Mouse (Mus musculus) limb, embryonic 15.5 days (tissue): ENCODE data around the gene Hist1h3h. TPM values are rescaled to one million over a fixed set of nuclear protein-coding genes. Genes with fewer than 3 reads are reported as not detected.
"Not testable (repeated sequence)": the region's sequence is repeated elsewhere in the genome, so short reads cannot be mapped to it uniquely, and the experiment has no call there.

Source experiments
- ATAC-seq: fragments of 200-750 bp; cut with Nextera tagmentation; 2 replicates; pipeline ENCODE4 v1.8.0; 2017; ENCODE audit warnings: low read depth, moderate TSS enrichment; ENCODE audit not compliant: insufficient number of reproducible peaks, low FRiP score, low TSS enrichment
- H3K27ac ChIP-seq: fragments of 300-500 bp; sonication (generic); 2 replicates; pipeline ENCODE4 v1.5.1; 2015; ENCODE audit warnings: moderate library complexity, mild to moderate bottlenecking, inconsistent platforms
- H3K27me3 ChIP-seq: fragments of 300-500 bp; sonication (generic); 2 replicates; pipeline ENCODE4 v1.6.1; 2015; ENCODE audit warnings: inconsistent platforms
- H3K36me3 ChIP-seq: fragments of 300-500 bp; sonication (generic); 2 replicates; pipeline ENCODE4 v1.6.1; 2015; ENCODE audit warnings: inconsistent platforms
- H3K4me1 ChIP-seq: fragments of 300-500 bp; sonication (generic); 2 replicates; pipeline ENCODE4 v1.6.1; 2015; ENCODE audit warnings: inconsistent platforms
- H3K4me2 ChIP-seq: fragments of 300-500 bp; sonication (generic); 2 replicates; pipeline ENCODE4 v1.6.1; 2015; ENCODE audit warnings: mild to moderate bottlenecking, inconsistent platforms
- H3K4me3 ChIP-seq: fragments of 300-500 bp; sonication (generic); 2 replicates; pipeline ENCODE4 v1.5.1; 2015; ENCODE audit warnings: mild to moderate bottlenecking, inconsistent platforms
- H3K9ac ChIP-seq: fragments of 300-500 bp; sonication (generic); 2 replicates; pipeline ENCODE4 v1.6.1; 2015; ENCODE audit warnings: inconsistent platforms
- H3K9me3 ChIP-seq: fragments of 300-500 bp; sonication (generic); 2 replicates; pipeline ENCODE4 v1.6.1; 2016; ENCODE audit warnings: inconsistent platforms
- WGBS: fragments of 180-500 bp; shearing (Covaris S2); methylation state at CpG from one replicate; pipeline ENCODE4 v1.1.7; 2015; 5-methylcytosine and 5-hydroxymethylcytosine counted together
- polyA plus RNA-seq: library from polyadenylated mRNA; unstranded; fragments of >200 nt; fragmentation: Nextera tagmentation; extraction: Ambion mirVana; gene quantifications from 2 replicates; pipeline ENCODE4 v1.2.1, GENCODE M21; 2015

Gene Hist1h3h
- polyA plus RNA-seq, 1 experiment from 2014 or later, result 7.6 TPM

DNA sequence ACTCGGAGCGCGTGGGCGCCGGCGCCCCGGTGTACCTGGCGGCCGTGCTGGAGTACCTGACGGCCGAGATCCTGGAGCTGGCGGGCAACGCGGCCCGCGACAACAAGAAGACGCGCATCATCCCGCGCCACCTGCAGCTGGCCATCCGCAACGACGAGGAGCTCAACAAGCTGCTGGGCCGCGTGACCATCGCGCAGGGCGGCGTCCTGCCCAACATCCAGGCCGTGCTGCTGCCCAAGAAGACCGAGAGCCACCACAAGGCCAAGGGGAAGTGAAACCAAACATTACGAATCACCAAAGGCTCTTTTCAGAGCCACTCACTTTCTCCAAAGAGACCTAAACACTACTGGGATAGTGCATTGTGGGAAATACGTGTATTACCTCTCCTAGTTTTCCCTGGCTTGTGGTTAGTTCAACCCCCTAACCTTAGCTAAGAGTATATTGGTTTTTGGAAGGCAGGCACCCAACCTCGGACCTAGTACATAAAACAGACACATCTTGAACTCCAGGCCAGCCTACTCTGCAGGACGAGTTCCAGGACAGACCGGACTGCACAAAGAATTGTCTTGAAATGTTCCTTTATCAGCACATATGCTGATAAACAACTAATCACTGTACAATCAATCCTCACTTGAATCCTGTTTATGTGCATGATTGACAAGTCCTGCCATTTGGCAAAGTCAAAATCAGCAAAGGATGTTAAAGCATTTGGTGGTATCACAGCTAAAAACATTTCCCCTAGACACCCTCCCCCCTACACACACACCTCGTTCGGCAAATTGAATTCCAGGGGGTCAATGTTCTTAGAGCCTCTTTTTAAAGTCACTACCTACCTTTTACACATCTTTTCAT, 693 bp upstream of the Hist1h3h start:
- Histone ChIP-seq H3K27ac (peak overlapping the region; percentile 91), H3K4me1 (peaks cover 27% of the 10 kb centered on the region), H3K4me3 (peak overlapping the region; percentile 44), H3K4me2 (peak overlapping the region; percentile 69), H3K9ac (peak overlapping the region; percentile 47; the same call in 1 of the 2 replicates)
- not testable (repeated sequence) for H3K27me3 ChIP-seq, H3K36me3 ChIP-seq, H3K9me3 ChIP-seq, ATAC-seq
- 0% methylated on average over 15 of the region's 38 CpGs for WGBS

DNA sequence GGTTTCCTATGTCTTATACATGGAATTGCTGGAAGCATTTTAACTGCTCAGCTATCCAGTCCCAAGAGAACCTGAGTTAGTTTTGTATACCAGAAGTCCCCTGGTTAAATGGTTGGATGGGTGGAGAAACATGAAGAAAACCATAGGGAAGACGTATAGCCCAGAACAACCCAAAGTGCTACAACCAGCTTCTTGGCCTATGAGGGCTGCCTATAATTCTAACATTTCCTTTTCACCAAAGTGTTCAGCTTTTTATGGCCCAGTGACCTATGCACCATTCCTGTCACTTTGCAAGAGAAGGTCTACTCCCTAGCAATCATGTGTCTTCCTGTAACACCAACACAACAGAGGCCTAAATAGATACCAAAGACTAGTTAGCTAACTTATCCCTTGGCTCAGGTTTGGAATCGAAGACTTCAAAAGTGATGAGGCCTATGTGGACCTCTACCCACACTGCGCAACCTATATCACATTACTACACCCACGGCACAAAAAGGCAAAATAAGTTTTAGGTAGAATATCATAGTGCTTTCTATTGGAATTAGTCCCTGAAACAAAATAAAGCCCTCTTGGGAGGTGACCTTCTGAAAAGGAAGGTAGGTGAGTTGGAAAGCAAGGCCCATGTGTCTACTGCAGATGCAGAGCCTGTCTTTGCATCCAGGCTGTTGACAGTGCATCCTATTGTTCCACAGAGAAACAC, 1.1 kb downstream of the Hist1h3h start:
- H3K4me3 ChIP-seq, result peak overlapping the region; percentile 44
- H3K27ac ChIP-seq, result peak overlapping the region; percentile 80
- 56% methylated on average over 4 of the region's 4 CpGs for WGBS
- H3K36me3 ChIP-seq, result no peaks in the 10 kb centered on the region
- no peak for ATAC-seq
- peak overlapping the region; percentile 52 for H3K4me2 ChIP-seq
- H3K9ac ChIP-seq, result 0 out of 2 replicates have a peak overlapping the region, but pooled peaks have one; percentile 29
- no peaks in the 10 kb centered on the region for H3K9me3 ChIP-seq
- H3K4me1 ChIP-seq, result peaks cover 27% of the 10 kb centered on the region
- H3K27me3 ChIP-seq, result no peaks in the 10 kb centered on the region

DNA sequence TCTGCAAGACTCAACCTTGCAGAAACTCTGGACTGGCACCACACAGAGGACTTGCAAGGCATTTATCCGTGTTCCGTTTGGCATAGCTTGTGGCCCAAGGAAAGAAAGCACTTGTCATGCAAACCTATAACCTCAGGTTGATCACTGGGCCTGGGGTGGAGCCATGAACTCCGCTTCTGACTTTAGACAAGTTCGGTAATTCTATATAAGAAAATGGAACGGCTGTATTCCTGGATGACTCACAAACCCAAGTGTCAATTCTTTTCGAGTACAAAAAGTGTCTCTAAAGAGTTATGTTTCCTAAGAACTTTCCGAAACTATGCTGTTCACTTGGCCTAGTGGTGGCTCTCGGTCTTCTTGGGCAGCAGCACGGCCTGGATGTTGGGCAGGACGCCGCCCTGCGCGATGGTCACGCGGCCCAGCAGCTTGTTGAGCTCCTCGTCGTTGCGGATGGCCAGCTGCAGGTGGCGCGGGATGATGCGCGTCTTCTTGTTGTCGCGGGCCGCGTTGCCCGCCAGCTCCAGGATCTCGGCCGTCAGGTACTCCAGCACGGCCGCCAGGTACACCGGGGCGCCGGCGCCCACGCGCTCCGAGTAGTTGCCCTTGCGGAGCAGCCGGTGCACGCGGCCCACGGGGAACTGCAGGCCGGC, 3.8 kb downstream of the Hist1h3h start:
- H3K9ac ChIP-seq, result peak overlapping the region; percentile 10; the same call in 1 of the 2 replicates
- not testable (repeated sequence) for ATAC-seq, H3K27me3 ChIP-seq, H3K36me3 ChIP-seq, H3K9me3 ChIP-seq
- peak overlapping the region; percentile 87 for H3K27ac ChIP-seq
- peak overlapping the region; percentile 52 for H3K4me2 ChIP-seq
- WGBS, result 2% methylated on average over 21 of the region's 44 CpGs
- H3K4me3 ChIP-seq, result peak overlapping the region; percentile 44
- peaks cover 18% of the 10 kb centered on the region for H3K4me1 ChIP-seq

DNA sequence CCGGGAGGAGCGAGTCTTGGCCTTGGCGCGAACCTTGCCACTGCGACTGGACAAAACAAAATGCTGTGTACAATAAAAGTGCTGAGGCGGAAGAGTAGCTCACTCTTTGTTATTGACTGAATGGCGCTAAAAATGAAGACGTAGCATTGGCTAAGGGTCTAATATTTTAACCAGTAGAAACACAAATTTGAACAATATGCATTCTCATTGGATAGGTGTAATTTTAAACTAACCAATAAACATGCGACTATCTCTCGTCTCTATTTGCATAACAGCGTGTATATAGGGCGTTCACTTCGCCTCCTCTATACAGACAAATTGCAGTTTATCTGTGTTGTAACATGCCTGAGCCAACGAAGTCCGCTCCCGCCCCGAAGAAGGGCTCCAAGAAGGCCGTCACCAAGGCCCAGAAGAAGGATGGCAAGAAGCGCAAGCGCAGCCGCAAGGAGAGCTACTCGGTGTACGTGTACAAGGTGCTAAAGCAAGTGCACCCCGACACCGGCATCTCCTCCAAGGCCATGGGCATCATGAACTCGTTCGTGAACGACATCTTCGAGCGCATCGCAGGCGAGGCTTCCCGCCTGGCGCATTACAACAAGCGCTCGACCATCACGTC, 4.4 kb downstream of the Hist1h3h start, which contains the start of gene Hist1h2bm:
Gene Hist1h2bm (plus strand): TSS at position 288 of the 616 bp plus-strand sequence.
- peak within 1 kb of the TSS; percentile 58 for H3K4me2 ChIP-seq
- peak; percentile 96 for ATAC-seq
- H3K4me3 ChIP-seq, result peak within 1 kb of the TSS; percentile 44
- peak within 1 kb of the TSS; percentile 23; the same call in 1 of the 2 replicates for H3K9ac ChIP-seq
- peaks cover 17% of the 10 kb centered on the region for H3K4me1 ChIP-seq
- not testable (repeated sequence) for H3K9me3 ChIP-seq, H3K36me3 ChIP-seq, H3K27me3 ChIP-seq
- under 1% methylated on average over 37 of the region's 37 CpGs for WGBS
- H3K27ac ChIP-seq, result peak within 1 kb of the TSS; percentile 87

DNA sequence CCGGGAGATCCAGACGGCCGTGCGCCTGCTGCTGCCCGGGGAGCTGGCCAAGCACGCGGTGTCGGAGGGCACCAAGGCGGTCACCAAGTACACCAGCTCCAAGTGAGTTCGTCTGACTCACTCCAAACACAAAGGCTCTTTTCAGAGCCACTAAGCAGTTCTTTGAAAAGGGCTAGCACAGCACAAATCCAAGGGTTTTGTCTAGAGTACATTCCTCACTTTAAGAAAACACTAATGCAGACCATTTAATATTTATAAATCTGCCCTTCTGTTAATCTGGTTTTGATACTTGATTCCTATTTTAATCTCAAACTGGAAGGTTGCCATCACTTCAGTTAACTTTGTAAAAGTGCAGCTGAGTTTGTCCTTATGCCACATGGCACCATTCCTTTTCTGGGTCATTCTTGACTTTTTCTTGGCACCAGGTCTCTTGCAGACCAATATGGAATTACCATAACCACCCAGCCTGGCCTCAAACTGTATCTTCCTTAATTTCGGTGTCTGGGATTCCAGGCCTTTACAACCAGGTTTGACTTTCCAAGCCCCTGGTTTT, 5.0 kb downstream of the Hist1h3h start:
- 3% methylated on average over 11 of the region's 11 CpGs for WGBS

DNA sequence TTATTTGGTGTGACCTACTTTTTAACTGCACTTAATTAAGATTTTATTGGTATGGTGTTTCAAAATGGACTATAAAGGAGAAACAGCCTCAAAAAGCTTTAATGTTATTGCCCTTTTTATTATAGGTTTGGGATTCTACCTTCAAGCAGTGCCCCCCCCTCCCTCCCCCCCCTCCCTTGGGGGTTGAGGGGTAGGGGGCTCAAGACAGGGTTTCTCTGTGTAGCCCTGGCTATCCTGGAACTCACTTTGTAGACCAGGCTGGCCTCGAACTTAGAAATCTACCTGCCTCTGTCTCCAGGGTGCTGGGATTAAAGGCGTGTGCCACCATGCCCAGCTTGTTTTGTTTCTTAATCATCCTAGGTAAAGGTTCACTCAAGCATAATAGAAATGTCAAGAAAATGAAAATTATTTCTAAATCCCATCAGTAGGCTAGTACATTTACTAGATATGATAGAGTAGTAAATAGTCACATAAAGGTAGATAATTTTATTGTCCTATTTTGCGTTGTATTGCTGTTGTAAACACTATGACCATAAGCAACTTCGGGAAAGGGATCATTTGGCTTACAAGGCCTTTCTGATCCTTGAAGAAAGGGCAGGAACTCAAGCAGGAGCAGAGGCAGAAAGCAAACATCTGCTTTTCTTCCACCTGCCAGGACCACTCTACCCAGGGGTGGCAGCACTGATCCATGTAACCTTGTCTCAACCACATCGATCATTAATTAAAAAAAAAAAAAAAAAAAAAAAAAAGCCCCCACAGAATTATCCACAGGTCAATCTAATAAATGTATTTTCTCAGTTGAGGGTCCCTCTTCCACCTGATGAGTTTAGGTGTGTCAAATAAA, 5.8 kb downstream of the Hist1h3h start:
- H3K27ac ChIP-seq, result no peak overlapping the region
- 27% methylated on average over 5 of the region's 5 CpGs for WGBS
- H3K9me3 ChIP-seq, result no peaks in the 10 kb centered on the region
- H3K9ac ChIP-seq, result no peak overlapping the region
- H3K4me2 ChIP-seq, result no peak overlapping the region
- no peaks in the 10 kb centered on the region for H3K36me3 ChIP-seq
- H3K4me3 ChIP-seq, result no peak overlapping the region
- peaks cover 12% of the 10 kb centered on the region for H3K4me1 ChIP-seq
- no peak for ATAC-seq
- no peaks in the 10 kb centered on the region for H3K27me3 ChIP-seq

More for the DNA sequence above, 5.0 kb downstream of the Hist1h3h start:
- no peaks in the 10 kb centered on the region for H3K27me3 ChIP-seq
- peak overlapping the region; percentile 58 for H3K4me2 ChIP-seq
- no peaks in the 10 kb centered on the region for H3K36me3 ChIP-seq
- peak overlapping the region; percentile 44 for H3K4me3 ChIP-seq
- H3K27ac ChIP-seq, result peak overlapping the region; percentile 87
- peaks cover 14% of the 10 kb centered on the region for H3K4me1 ChIP-seq
- 0 out of 2 replicates have a peak overlapping the region, but pooled peaks have one; percentile 23 for H3K9ac ChIP-seq
- H3K9me3 ChIP-seq, result no peaks in the 10 kb centered on the region
- ATAC-seq, result no peak

DNA sequence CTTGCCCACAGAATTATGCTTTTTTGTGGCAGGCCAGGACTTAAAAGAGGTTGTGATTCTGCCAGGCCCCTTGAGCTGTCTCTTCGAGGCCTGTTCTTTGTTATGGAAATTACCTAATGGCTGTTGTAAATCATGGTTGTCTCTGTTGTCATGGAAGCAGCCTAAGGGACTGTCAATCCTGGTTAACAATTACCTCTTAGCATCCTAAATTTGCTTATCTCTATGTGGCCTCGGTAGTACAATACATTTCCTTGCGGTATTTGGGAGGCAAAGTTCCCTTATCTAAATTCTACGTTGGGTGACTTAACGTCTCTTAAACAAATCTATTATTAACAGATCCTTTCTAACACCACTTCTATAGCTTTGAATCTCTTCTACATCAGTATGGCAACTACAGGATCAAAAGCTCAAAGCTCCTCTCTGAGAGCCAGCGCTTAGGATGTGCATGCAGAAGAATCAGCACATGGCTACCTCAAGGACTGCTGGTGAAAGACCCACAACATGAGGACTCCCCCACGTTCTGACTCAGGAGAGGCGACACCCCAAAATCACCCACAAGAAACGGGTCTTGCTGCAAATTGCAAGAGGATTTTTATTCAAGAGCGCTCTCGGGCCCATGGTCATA, 10.6 kb downstream of the Hist1h3h start:
- Histone ChIP-seq H3K27me3 (no peaks in the 10 kb centered on the region), H3K4me2 (no peak overlapping the region), H3K9me3 (no peaks in the 10 kb centered on the region), H3K4me1 (no peaks in the 10 kb centered on the region), H3K4me3 (no peak overlapping the region), H3K9ac (no peak overlapping the region), H3K36me3 (no peaks in the 10 kb centered on the region), H3K27ac (no peak overlapping the region)
- 32% methylated on average over 11 of the region's 11 CpGs for WGBS
- no peak for ATAC-seq

DNA sequence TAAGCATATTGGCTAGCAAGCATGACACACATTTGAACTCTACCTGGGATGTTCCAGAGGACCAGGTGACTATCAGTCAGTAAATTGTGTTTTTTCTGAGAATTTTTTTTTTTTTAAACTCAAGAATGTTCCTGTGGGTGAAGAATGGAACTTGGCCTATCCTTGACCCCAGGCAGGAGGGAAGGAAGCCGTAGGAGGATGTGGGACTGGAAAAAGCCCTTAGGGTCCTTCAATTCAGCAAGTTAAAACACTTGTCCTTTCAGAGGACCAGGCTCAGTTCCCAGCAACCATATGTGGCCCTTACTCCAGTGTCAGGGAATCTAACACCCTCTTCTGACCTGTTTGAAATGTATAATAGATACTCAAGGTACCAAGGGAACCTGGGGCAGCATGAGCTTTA, 12.1 kb downstream of the Hist1h3h start:
- WGBS, result 25% methylated on average over 1 of the region's 1 CpGs
- H3K4me1 ChIP-seq, result 0 out of 2 replicates have a peak, but pooled peaks cover 2% of the 10 kb centered on the region
- H3K4me2 ChIP-seq, result no peak overlapping the region
- H3K9ac ChIP-seq, result no peak overlapping the region
- H3K9me3 ChIP-seq, result no peaks in the 10 kb centered on the region
- no peak for ATAC-seq
- H3K27ac ChIP-seq, result no peak overlapping the region
- no peak overlapping the region for H3K4me3 ChIP-seq
- H3K36me3 ChIP-seq, result no peaks in the 10 kb centered on the region
- H3K27me3 ChIP-seq, result no peaks in the 10 kb centered on the region

DNA sequence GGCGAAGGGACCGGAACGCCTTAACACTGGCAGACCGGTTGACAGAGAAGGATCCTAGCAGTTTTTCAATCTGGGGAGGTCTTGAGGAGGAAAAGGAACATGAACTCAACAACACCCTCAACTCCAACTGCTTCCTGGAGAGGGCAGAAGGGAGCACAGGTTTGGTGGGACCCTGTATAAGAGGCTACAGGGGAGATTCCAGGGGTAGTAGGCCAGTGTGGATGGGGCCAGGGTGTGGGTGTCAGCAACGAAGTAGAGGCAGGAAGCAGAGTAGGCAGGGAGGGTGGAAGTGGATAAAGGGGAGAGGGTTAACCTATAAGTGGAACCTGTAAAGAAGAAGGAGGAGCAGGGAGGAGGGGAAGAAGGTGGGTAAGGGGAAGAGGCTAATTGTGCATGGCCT, 16.0 kb downstream of the Hist1h3h start:
- ATAC-seq, result no peak
- Histone ChIP-seq H3K36me3 (no peaks in the 10 kb centered on the region), H3K27ac (peak overlapping the region; percentile 96; the same call in 1 of the 2 replicates), H3K9me3 (no peaks in the 10 kb centered on the region), H3K27me3 (no peaks in the 10 kb centered on the region), H3K4me1 (0 out of 2 replicates have a peak, but pooled peaks cover 2% of the 10 kb centered on the region), H3K9ac (no peak overlapping the region), H3K4me2 (no peak overlapping the region), H3K4me3 (no peak overlapping the region)
- WGBS, result 74% methylated on average over 5 of the region's 5 CpGs
